ENCODE assay signal across 9 mouse cellular contexts in genomic region chr14:48674036-48674831, GRCm38 (mm10). TPM values are rescaled to one million over a fixed set of nuclear protein-coding genes. Genes with fewer than 3 reads are reported as not detected.
A peak's percentile ranks its signal among the peaks of the same experiment; 100 is the strongest.
DNase-seq lines count a peak whose midpoint lies in the region; ATAC-seq and TF ChIP-seq lines count a peak whose summit lies in the region.
"Had no signal": no experiment of that assay in that cellular context is flagged by ENCODE, and none has a peak within 500 bp of the region (broad histone marks: within the 10 kb centered on the region; RNA-seq: fewer than 3 reads in every experiment).

No protein-coding gene starts in this region.

- TF ChIP-seq CTCF in hindbrain, postnatal 0 days (IDR thresholded peaks at IDR 0.05; ENCODE audit: low read depth) = no peak
- no peak for TF ChIP-seq CTCF in stomach, postnatal 0 days (IDR thresholded peaks at IDR 0.05; ENCODE audit: low read depth)

- H3K27me3 ChIP-seq in neural tube, embryonic 11.5 days (ENCODE audit: control insufficient read depth, insufficient read depth, low read length) = peaks cover 80% of the 10 kb centered on the region
- peaks cover 87% of the 10 kb centered on the region for H3K27me3 ChIP-seq in neural tube, embryonic 15.5 days (replicated peaks)
- peaks cover 59% of the 10 kb centered on the region for H3K27me3 ChIP-seq in hindbrain, postnatal 0 days (ENCODE audit: insufficient read depth, low read length)
- H3K27me3 ChIP-seq in stomach, postnatal 0 days (ENCODE audit: control insufficient read depth, insufficient read depth, low read length) = peaks cover 23% of the 10 kb centered on the region; the same call in 1 of the 2 replicates

- H3K9me3 ChIP-seq in neural tube, embryonic 11.5 days (ENCODE audit: control insufficient read depth, low read length) = no peaks in the 10 kb centered on the region
- H3K9me3 ChIP-seq in neural tube, embryonic 15.5 days (replicated peaks) = no peaks in the 10 kb centered on the region
- H3K9me3 ChIP-seq in hindbrain, postnatal 0 days (ENCODE audit: low read length) = no peaks in the 10 kb centered on the region
- no peaks in the 10 kb centered on the region for H3K9me3 ChIP-seq in stomach, postnatal 0 days (ENCODE audit: control insufficient read depth, low read length)

- ATAC-seq in neural tube, embryonic 11.5 days (ENCODE audit: insufficient read depth, low FRiP score, low TSS enrichment) = peak; percentile 27; the same call in 1 of the 2 replicates
- ATAC-seq in neural tube, embryonic 15.5 days (ENCODE audit: low FRiP score) = no peak
- peak; percentile 61 for ATAC-seq in hindbrain, postnatal 0 days
- ATAC-seq in stomach, postnatal 0 days (ENCODE audit: low FRiP score, low TSS enrichment) = 0 out of 2 replicates have a peak, but pooled peaks have one; percentile 18

- H3K4me1 ChIP-seq in neural tube, embryonic 11.5 days (ENCODE audit: control insufficient read depth, insufficient read depth, low read length) = no peaks in the 10 kb centered on the region
- H3K4me1 ChIP-seq in neural tube, embryonic 15.5 days = peaks cover 9% of the 10 kb centered on the region
- no peaks in the 10 kb centered on the region for H3K4me1 ChIP-seq in hindbrain, postnatal 0 days (ENCODE audit: insufficient read depth, low read length)
- H3K4me1 ChIP-seq in stomach, postnatal 0 days (replicated peaks; ENCODE audit: control insufficient read depth, insufficient read depth) = no peaks in the 10 kb centered on the region

- peak; percentile 32 for DNase-seq in cerebellum, adult 9-11 months
- no peak for DNase-seq in cerebellum, adult 11 months
- no peak for DNase-seq in neural tube, embryonic 11.5 days (ENCODE audit: low spot score)
- no peak for DNase-seq in hindbrain, postnatal 0 days (ENCODE audit: low spot score)
- no peak for DNase-seq in stomach, postnatal 0 days (ENCODE audit: low spot score)
- DNase-seq in kidney, postnatal 25 days = no peak
- DNase-seq in c-Kit-positive CD71-positive TER-119-positive erythroid progenitor cells, embryonic 14.5 days (ENCODE audit: low spot score) = no peak

- no peak overlapping the region for H3K9ac ChIP-seq in neural tube, embryonic 11.5 days (ENCODE audit: low read length)
- H3K9ac ChIP-seq in neural tube, embryonic 15.5 days (replicated peaks) = no peak overlapping the region
- peak overlapping the region; percentile 41 for H3K9ac ChIP-seq in hindbrain, postnatal 0 days (replicated peaks; ENCODE audit: low read length)
- no peak overlapping the region for H3K9ac ChIP-seq in stomach, postnatal 0 days (ENCODE audit: low read length)

- H3K27ac ChIP-seq in neural tube, embryonic 11.5 days (ENCODE audit: low read depth, low read length) = no peak overlapping the region
- H3K27ac ChIP-seq in neural tube, embryonic 15.5 days (replicated peaks) = no peak overlapping the region
- peak overlapping the region; percentile 15; the same call in 1 of the 2 replicates for H3K27ac ChIP-seq in hindbrain, postnatal 0 days
- H3K27ac ChIP-seq in stomach, postnatal 0 days (replicated peaks) = no peak overlapping the region

- TF ChIP-seq EP300 in stomach, postnatal 0 days (optimal IDR thresholded peaks at IDR 0.05) = no peak

- H3K4me3 ChIP-seq in neural tube, embryonic 11.5 days (ENCODE audit: low read depth, low read length) = no peak overlapping the region
- no peak overlapping the region for H3K4me3 ChIP-seq in neural tube, embryonic 15.5 days (replicated peaks)
- H3K4me3 ChIP-seq in hindbrain, postnatal 0 days (ENCODE audit: low read length) = peak overlapping the region; percentile 31
- no peak overlapping the region for H3K4me3 ChIP-seq in stomach, postnatal 0 days (ENCODE audit: low read depth, low read length)

- no peaks in the 10 kb centered on the region for H3K36me3 ChIP-seq in neural tube, embryonic 11.5 days (ENCODE audit: control insufficient read depth, insufficient read depth, low read length)
- H3K36me3 ChIP-seq in neural tube, embryonic 15.5 days = no peaks in the 10 kb centered on the region
- H3K36me3 ChIP-seq in hindbrain, postnatal 0 days (ENCODE audit: insufficient read depth, low read length) = no peaks in the 10 kb centered on the region
- no peaks in the 10 kb centered on the region for H3K36me3 ChIP-seq in stomach, postnatal 0 days (ENCODE audit: control insufficient read depth, insufficient read depth, low read length)

- 1% methylated on average over 36 of the region's 36 CpGs for WGBS in neural tube, embryonic 11.5 days
- under 1% methylated on average over 36 of the region's 36 CpGs for WGBS in neural tube, embryonic 15.5 days
- 3% methylated on average over 36 of the region's 36 CpGs for WGBS in hindbrain, postnatal 0 days
- WGBS in stomach, postnatal 0 days = 1% methylated on average over 36 of the region's 36 CpGs

- no peak overlapping the region for H3K4me2 ChIP-seq in neural tube, embryonic 11.5 days (ENCODE audit: low read depth)
- no peak overlapping the region for H3K4me2 ChIP-seq in neural tube, embryonic 15.5 days
- peak overlapping the region; percentile 52 for H3K4me2 ChIP-seq in hindbrain, postnatal 0 days (ENCODE audit: low read depth, low read length)
- no peak overlapping the region for H3K4me2 ChIP-seq in stomach, postnatal 0 days (replicated peaks; ENCODE audit: low read depth)

RNA-seq across cellular contexts. Expression of gene Otx2, which starts 0.6 kb away (rescaled TPM):
- 0.18 and 0.33 TPM in 2 replicates for polyA plus RNA-seq in neural tube, embryonic 11.5 days (2014; fragmentation: Nextera tagmentation; extraction: Ambion mirVana)
- 0.14 TPM in 1 of 2 replicates, not detected in the other for polyA plus RNA-seq in neural tube, embryonic 15.5 days (2015; fragmentation: Nextera tagmentation; extraction: Ambion mirVana)
- 27.6 and 48.4 TPM in 2 replicates for total RNA-seq in hindbrain, postnatal 0 days (2014; rRNA removed)
- polyA plus RNA-seq in hindbrain, postnatal 0 days (2015; fragmentation: Nextera tagmentation; extraction: Ambion mirVana) = 31.1 and 33.2 TPM in 2 replicates
- 0.07 TPM in 1 of 2 replicates, not detected in the other for polyA plus RNA-seq in stomach, postnatal 0 days (2015; fragmentation: Nextera tagmentation; extraction: Ambion mirVana)
- total RNA-seq: hematopoietic stem cell, adult 5-6 weeks had no signal

Comparison
In these comparisons a context has a peak if more than half of its experiments do, and no peak if none do; other contexts are left out.
1. RNA of gene Otx2, which starts 0.6 kb away (polyA plus RNA-seq): 31.1 to 33.2 TPM in hindbrain, postnatal 0 days; 0.18 to 0.33 TPM in neural tube, embryonic 11.5 days, 0.14 TPM in neural tube, embryonic 15.5 days and 0.07 TPM in stomach, postnatal 0 days; every median in the first group is over 10 times any median in the second.